Mouse (Mus musculus) naive thymus-derived CD4-positive, alpha-beta T cell, adult 2 months (primary cell): ENCODE data around the gene Cbx5.
"Not testable (repeated sequence)": the region's sequence is repeated elsewhere in the genome, so short reads cannot be mapped to it uniquely, and the experiment has no call there.

Source experiments
- DNase-seq: peaks from one replicate; pipeline ENCODE4 v3.0.0-alpha.2; 2011; ENCODE audit warnings: low read depth

The Cbx5 gene

GRCm38 (mm10) chr15:103239685-103240159 is at the start of gene Cbx5:
Gene Cbx5 (minus strand): TSS chr15:103239816.
- peak; percentile 98 for DNase-seq

GRCm38 (mm10) chr15:103285778-103286417 is 46.3 kb upstream of the Cbx5 start:
- no peak for DNase-seq

DNA sequence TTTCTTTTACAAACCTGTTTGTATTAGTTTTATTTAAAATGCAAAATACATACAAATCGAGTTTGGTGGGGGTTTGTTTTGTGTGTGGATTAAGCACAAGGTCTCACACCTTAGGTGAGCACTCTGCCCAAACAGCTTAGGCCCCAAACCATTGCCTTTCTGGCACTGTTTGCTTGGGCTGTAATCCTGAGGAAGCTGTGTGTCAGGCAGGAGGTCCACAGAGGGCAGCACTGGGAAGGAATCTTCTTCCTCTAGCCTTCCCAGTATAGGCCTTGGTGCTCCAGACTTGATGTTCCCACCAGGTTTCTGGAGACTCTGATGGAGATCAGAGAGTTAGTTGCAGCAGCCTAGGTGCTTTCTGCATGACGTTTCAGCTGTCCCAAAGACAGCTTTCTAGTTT is 45.0 kb upstream of the Cbx5 start:
- no peak for DNase-seq

DNA sequence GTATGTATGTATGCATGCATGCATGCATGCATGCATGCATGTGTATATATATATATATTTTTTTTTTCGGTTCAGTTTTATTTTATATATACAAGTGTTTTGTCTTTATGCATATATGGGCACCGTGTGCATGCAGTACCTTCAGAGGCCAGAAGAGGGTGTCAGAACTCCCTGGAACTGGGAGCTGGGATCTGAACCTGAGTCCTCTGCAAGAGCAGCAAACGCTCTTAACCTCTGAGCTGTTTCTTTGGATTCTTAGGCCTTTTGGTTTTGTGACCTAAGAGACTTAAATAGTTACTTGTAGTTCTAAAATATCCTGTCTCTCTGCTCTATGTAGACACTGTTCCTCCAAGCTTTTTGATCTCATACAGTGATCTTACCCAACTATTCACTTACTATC is 44.5 kb upstream of the Cbx5 start:
- peak; percentile 61 for DNase-seq

DNA sequence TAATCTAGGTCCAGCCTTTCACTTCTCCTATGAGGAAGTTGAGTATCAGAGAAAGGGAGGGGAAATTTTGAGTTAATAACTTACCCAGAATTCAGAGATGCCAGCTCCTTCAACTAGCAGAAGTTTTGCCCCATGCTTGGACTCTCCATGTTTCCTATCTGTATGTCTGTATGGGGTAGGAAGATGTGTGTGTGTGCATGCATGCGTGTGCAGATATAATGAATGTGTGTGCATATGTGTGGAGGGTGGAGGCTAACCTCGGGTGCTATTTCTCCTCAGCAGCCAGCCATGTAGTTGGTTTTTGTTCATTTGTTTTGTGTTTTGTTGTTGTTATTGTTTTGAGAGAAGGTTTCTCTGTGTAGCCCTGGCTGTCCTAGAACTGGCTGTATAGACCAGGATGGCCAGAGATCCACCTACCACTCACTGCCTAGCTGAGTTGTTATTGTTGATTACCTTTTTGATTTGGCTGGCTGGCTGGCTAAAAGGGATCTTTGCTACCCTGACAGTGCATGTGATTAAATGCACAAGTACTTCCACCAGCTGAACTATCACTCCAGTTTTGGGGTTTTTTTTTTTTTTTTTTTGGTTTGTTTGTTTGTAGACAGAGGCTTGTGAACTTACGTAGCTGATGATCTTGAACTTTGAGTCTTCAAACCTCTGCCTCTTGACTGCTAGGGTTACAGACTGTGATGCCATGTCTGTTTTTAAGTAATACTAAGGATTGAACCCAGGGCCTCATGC is 42.0 kb upstream of the Cbx5 start:
- DNase-seq, result no peak

DNA sequence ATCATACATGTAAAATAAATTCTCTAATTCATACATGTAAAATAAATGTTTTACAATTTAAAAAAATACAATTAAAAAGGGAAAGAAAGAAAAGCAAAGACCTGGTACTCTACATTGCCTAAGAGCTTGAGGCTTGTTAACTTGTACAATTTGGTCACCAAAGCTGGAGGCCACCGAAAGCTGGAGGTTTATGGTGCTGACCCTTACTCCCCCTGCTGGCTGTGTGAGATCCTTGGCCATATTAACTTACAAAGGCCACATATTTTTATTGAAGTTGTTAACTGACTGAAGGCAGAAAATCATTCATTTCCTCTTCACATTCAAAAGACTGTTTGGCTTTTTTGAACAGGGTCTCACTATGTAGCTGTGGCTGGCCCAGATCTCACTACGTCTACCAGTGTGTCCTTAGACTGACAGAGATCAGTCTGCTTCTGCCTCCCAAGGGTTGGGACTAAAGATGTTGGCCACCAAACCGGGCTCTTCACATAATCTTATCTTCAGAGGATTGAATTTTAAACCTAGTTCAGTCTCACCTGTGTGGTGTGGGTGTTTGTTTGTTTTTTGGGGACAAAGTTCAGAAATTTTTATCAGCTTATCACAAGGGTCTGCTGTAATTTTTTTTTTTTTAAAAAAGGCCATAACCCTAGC is 41.3 kb upstream of the Cbx5 start:
- DNase-seq, result peak; percentile 59

- peak; percentile 71 for DNase-seq
These were observed 40.1 kb upstream of the Cbx5 start for GRCm38 (mm10) chr15:103279750-103280149.

GRCm38 (mm10) chr15:103277949-103278348 is 38.3 kb upstream of the Cbx5 start:
- no peak for DNase-seq

- DNase-seq, result not testable (repeated sequence)
These were observed 36.3 kb upstream of the Cbx5 start for GRCm38 (mm10) chr15:103275943-103276342.

GRCm38 (mm10) chr15:103272419-103273279 is 33.0 kb upstream of the Cbx5 start, which contains the start of gene Copz1:
Gene Copz1 (plus strand): TSS chr15:103272714.
- peak; percentile 98 for DNase-seq

DNA sequence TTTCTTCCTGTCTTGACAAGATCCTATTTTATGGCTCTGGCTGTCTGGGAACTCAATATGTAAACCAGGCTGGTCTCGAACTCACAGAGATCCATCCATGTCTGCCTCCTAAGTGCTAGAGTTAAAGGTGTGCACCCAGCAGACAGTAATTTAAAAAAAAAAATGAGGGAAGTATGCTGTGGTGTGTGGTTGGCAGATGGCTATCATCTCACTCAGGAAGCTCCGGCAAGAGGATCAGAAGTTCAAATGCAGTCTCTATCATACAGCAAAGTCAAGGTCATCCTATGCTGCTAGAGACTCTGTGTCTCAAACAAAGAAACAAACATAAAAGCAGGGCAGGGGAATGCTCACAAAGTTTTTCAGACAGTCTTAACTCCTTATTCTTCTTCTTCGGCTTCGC is 29.3 kb upstream of the Cbx5 start:
- DNase-seq, result no peak

DNA sequence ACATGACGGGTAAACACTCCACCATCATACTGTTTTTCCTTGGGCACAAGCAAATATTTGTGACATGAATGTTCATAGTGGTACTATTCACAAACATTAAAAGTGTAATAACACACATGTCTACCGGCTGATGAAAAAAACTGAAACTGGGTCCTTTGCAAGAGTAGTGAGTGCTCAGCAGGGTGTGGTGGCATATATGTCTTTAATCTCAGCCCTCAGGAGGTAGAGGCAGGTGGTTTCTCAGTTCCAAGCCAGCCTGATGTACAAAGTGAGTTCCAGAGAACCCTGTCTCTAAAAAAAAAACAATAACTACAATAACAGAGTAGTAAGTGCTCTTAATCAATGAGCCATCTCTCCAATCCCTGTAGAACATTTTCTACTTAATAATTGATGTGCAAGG is 25.2 kb upstream of the Cbx5 start:
- no peak for DNase-seq

- DNase-seq, result no peak
These were observed 20.4 kb upstream of the Cbx5 start for GRCm38 (mm10) chr15:103259989-103260388.

- DNase-seq, result no peak
These were observed 19.5 kb upstream of the Cbx5 start for GRCm38 (mm10) chr15:103259162-103259561.

GRCm38 (mm10) chr15:103257790-103258728 is 18.4 kb upstream of the Cbx5 start, which contains the start of gene Nfe2:
Gene Nfe2 (minus strand): TSS chr15:103258403.
- peak; percentile 60 for DNase-seq

DNA sequence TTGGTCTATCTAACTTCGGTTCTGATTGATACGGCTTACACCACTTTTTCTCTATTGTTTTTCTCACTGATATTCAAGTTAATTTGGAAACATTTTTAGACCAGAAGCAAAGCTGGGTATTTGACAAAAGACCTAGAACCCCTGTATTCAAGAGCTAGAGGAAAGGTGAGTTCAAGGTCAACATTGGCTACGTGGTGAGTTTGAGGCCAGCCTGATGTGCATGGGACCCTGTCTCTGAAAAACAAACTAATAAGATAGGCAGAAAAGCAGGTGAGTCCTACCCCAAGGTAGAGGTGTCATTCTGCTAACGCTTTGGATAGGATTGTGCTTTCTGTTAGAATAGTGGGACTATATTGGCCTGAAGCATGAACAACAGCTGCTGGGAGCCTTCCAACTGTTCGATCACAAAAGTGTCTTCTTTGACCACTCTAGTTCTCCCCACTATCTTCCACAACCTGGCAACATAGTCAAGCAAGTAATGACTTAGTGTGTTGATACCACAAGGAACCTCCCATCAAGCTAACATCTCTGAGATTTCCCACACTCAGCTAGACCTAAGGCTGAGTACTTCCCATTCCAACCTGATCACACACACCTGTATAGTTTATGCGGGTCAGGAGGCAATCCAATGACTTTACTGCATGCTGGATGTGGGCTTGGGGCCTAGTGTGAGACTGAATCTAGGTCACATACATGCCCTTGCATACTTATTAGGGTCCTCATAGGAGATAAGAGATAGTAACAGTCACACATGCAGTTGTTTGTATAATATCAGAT is 16.8 kb upstream of the Cbx5 start:
- DNase-seq, result no peak

GRCm38 (mm10) chr15:103255169-103255568 is 15.6 kb upstream of the Cbx5 start:
- DNase-seq, result peak; percentile 54

DNA sequence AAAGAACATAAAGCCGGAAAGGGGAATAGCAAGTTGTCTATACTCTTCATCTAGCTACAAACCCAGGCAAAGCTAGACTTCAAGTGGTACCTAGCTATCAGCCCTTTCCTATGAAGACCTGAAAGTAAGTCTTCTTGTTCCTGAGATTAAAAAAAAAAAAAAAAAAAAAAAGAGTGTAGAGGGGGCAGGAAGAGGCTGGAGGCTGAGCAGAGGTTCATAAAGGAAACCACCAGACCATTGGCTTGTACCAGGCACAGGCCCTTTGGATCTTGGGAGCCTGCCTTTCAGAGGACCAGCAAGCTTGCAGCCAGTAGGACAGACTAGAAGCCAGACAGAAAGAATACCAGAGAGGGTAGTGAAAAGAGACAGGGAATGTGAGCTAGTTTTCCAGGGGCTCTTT is 13.7 kb upstream of the Cbx5 start:
- no peak for DNase-seq

DNA sequence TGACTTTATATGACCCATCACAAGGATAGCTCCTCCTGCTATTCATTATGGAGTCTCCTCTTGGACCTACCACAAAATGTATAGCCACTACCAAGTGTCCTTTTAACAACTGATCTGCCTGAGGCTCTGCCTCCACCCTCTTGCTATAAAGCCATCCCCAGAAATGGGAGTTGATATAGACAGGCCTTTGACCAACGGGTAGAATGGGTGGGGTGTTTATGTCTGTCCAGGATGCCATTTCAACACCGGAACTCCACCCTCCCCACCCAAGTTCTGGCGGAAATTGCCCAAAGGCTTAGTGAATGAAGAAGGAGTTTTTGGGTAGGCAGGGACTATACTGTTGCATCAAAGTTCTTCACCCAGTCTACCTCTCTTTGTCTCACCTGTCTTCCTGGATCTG is 13.0 kb upstream of the Cbx5 start:
- DNase-seq, result no peak

DNA sequence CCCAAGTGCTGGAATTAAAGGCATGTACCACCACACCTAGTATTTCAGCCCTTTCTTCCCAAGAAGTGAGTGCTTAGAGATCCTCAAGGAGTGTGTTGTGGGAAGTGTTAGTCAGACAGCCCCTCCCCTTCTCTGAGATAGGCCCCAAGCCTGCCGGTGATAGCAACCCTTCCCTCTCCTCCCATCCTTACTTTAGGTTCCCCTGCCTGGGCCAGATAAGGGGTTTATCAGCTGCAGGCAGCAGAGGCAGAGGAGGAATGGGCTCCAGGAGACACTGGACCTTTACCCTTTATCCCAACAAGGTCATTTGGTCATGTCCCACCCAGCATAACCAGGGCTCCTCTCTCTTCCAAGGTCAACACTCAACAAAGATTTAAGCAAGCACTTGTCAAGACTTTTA is 12.0 kb upstream of the Cbx5 start:
- DNase-seq, result no peak
